Mouse (Mus musculus) adrenal gland, adult (tissue): Measurements from ENCODE around the gene 2900026A02Rik.

Experiments used
- DNase-seq, 2 experiments: peaks; one replicate each; pipeline ENCODE4 v3.0.0; 2022 to 2023; ENCODE audit warnings: low spot score in 1 of 2; ENCODE audit not compliant: inconsistent age in 2 of 2

The 2900026A02Rik gene

GRCm38 (mm10) chr5:113101457-113101856 lies 119.6 kb downstream of the 2900026A02Rik start:
- peak in 1 of 2 experiments; percentile 29 for DNase-seq

GRCm38 (mm10) chr5:113100422-113100821 lies 120.6 kb downstream of the 2900026A02Rik start:
- DNase-seq: no peak

- DNase-seq: peak; percentile 83 to 96
Observed at GRCm38 (mm10) chr5:113099546-113099945, 121.5 kb downstream of the 2900026A02Rik start.

GRCm38 (mm10) chr5:113097551-113097950 lies 123.5 kb downstream of the 2900026A02Rik start:
- no peak for DNase-seq

GRCm38 (mm10) chr5:113095456-113095855 lies 125.6 kb downstream of the 2900026A02Rik start:
- DNase-seq: no peak

GRCm38 (mm10) chr5:113092406-113092805 lies 128.6 kb downstream of the 2900026A02Rik start:
- no peak for DNase-seq

- DNase-seq: peak in 1 of 2 experiments; percentile 63
Observed at GRCm38 (mm10) chr5:113091162-113091561, 129.9 kb downstream of the 2900026A02Rik start.

- no peak for DNase-seq
Observed at GRCm38 (mm10) chr5:113090750-113091149, 130.3 kb downstream of the 2900026A02Rik start.

GRCm38 (mm10) chr5:113090077-113090690 lies 130.9 kb downstream of the 2900026A02Rik start:
- DNase-seq: no peak

- no peak for DNase-seq
Observed at GRCm38 (mm10) chr5:113087465-113087864, 133.6 kb downstream of the 2900026A02Rik start.

- no peak for DNase-seq
Observed at GRCm38 (mm10) chr5:113086990-113087389, 134.0 kb downstream of the 2900026A02Rik start.

GRCm38 (mm10) chr5:113086439-113086838 lies 134.6 kb downstream of the 2900026A02Rik start:
- no peak for DNase-seq

- DNase-seq: no peak
Observed at GRCm38 (mm10) chr5:113085931-113086330, 135.1 kb downstream of the 2900026A02Rik start.

GRCm38 (mm10) chr5:113084309-113084708 lies 136.7 kb downstream of the 2900026A02Rik start:
- no peak for DNase-seq

GRCm38 (mm10) chr5:113082356-113083168 lies 138.5 kb downstream of the 2900026A02Rik start:
- no peak for DNase-seq

GRCm38 (mm10) chr5:113081439-113081838 lies 139.6 kb downstream of the 2900026A02Rik start, which contains the start of gene Crybb3:
Gene Crybb3 (minus strand): TSS chr5:113081584.
- peak; percentile 24 to 37 for DNase-seq

- DNase-seq: no peak
Observed at GRCm38 (mm10) chr5:113081020-113081419, 140.0 kb downstream of the 2900026A02Rik start.

- DNase-seq: peak in 1 of 2 experiments; percentile 53
Observed at GRCm38 (mm10) chr5:113079783-113080182, 141.3 kb downstream of the 2900026A02Rik start.

GRCm38 (mm10) chr5:113078686-113079085 lies 142.3 kb downstream of the 2900026A02Rik start:
- no peak for DNase-seq

- no peak for DNase-seq
Observed at GRCm38 (mm10) chr5:113070017-113070416, 151.0 kb downstream of the 2900026A02Rik start, which contains the start of gene Crybb2. Gene Crybb2 (minus strand): TSS chr5:113070117.

- DNase-seq: peak; percentile 73 to 93
Observed at GRCm38 (mm10) chr5:113054308-113054707, 166.7 kb downstream of the 2900026A02Rik start.
